In genomic region chr2:77033322-77034060, GRCm38 (mm10) we compare ENCODE assay signal across 18 mouse cellular contexts. TPM values are rescaled to one million over a fixed set of nuclear protein-coding genes. Genes with fewer than 3 reads are reported as not detected.
A peak's percentile ranks its signal among the peaks of the same experiment; 100 is the strongest.
DNase-seq lines count a peak whose midpoint lies in the region; ATAC-seq lines count a peak whose summit lies in the region.
"Had no signal": no experiment of that assay in that cellular context is flagged by ENCODE, and none has a peak within 500 bp of the region (broad histone marks: within the 10 kb centered on the region; RNA-seq: fewer than 3 reads in every experiment).

No protein-coding gene starts in this region.

- ATAC-seq in limb, embryonic 12.5 days (ENCODE audit: insufficient number of reproducible peaks, insufficient read depth, low FRiP score, low TSS enrichment, low read depth), result peak; percentile 71; the same call in 1 of the 2 replicates
- ATAC-seq in heart, embryonic 13.5 days (ENCODE audit: extremely low read depth, insufficient number of reproducible peaks, low FRiP score, low TSS enrichment), result no peak
- no peak for ATAC-seq in hindbrain, embryonic 16.5 days
- ATAC-seq in forebrain, embryonic 13.5 days, result no peak
- ATAC-seq: midbrain, embryonic 16.5 days had no signal

- 70% methylated on average over 13 of the region's 13 CpGs for WGBS in limb, embryonic 12.5 days
- 80% methylated on average over 13 of the region's 13 CpGs for WGBS in limb, embryonic 10.5 days
- 54% methylated on average over 13 of the region's 13 CpGs for WGBS in heart, embryonic 13.5 days
- WGBS in hindbrain, embryonic 16.5 days, result 85% methylated on average over 13 of the region's 13 CpGs
- WGBS in forebrain, embryonic 13.5 days, result 81% methylated on average over 13 of the region's 13 CpGs

- H3K27me3 ChIP-seq in limb, embryonic 12.5 days, result no peaks in the 10 kb centered on the region
- no peaks in the 10 kb centered on the region for H3K27me3 ChIP-seq in limb, embryonic 10.5 days (ENCODE audit: low read depth, poor library complexity, severe bottlenecking)
- H3K27me3 ChIP-seq in heart, embryonic 13.5 days (replicated peaks), result no peaks in the 10 kb centered on the region
- H3K27me3 ChIP-seq in hindbrain, embryonic 16.5 days (replicated peaks; ENCODE audit: control insufficient read depth, insufficient read depth, low read length), result no peaks in the 10 kb centered on the region
- no peaks in the 10 kb centered on the region for H3K27me3 ChIP-seq in forebrain, embryonic 13.5 days
- H3K27me3 ChIP-seq: hindbrain, embryonic 13.5 days; stomach, embryonic 15.5 days had no signal

- no peaks in the 10 kb centered on the region for H3K36me3 ChIP-seq in limb, embryonic 12.5 days
- no peaks in the 10 kb centered on the region for H3K36me3 ChIP-seq in limb, embryonic 10.5 days
- H3K36me3 ChIP-seq in heart, embryonic 13.5 days, result peaks cover 65% of the 10 kb centered on the region
- H3K36me3 ChIP-seq in hindbrain, embryonic 16.5 days (ENCODE audit: control insufficient read depth, insufficient read depth, low read length), result no peaks in the 10 kb centered on the region
- no peaks in the 10 kb centered on the region for H3K36me3 ChIP-seq in forebrain, embryonic 13.5 days (ENCODE audit: poor library complexity, severe bottlenecking)
- H3K36me3 ChIP-seq: hindbrain, embryonic 13.5 days; midbrain, embryonic 10.5 days; stomach, embryonic 15.5 days had no signal

- H3K27ac ChIP-seq in limb, embryonic 12.5 days, result no peak overlapping the region
- no peak overlapping the region for H3K27ac ChIP-seq in limb, embryonic 10.5 days
- peak overlapping the region; percentile 80 for H3K27ac ChIP-seq in heart, embryonic 13.5 days (replicated peaks)
- no peak overlapping the region for H3K27ac ChIP-seq in hindbrain, embryonic 16.5 days (ENCODE audit: low read depth, low read length)
- no peak overlapping the region for H3K27ac ChIP-seq in forebrain, embryonic 13.5 days
- H3K27ac ChIP-seq: hindbrain, embryonic 13.5 days; macrophage; midbrain, embryonic 10.5 days; stomach, embryonic 15.5 days had no signal

- no peaks in the 10 kb centered on the region for H3K4me1 ChIP-seq in limb, embryonic 12.5 days (replicated peaks)
- H3K4me1 ChIP-seq in limb, embryonic 10.5 days, result no peaks in the 10 kb centered on the region
- H3K4me1 ChIP-seq in heart, embryonic 13.5 days, result peaks cover 25% of the 10 kb centered on the region
- H3K4me1 ChIP-seq in hindbrain, embryonic 16.5 days (ENCODE audit: control insufficient read depth, insufficient read depth, low read depth, low read length), result no peaks in the 10 kb centered on the region
- no peaks in the 10 kb centered on the region for H3K4me1 ChIP-seq in forebrain, embryonic 13.5 days
- H3K4me1 ChIP-seq: hindbrain, embryonic 13.5 days; midbrain, embryonic 10.5 days; stomach, embryonic 15.5 days had no signal

- H3K4me2 ChIP-seq in limb, embryonic 12.5 days, result no peak overlapping the region
- no peak overlapping the region for H3K4me2 ChIP-seq in heart, embryonic 13.5 days
- H3K4me2 ChIP-seq in hindbrain, embryonic 16.5 days (ENCODE audit: low read length), result no peak overlapping the region
- H3K4me2 ChIP-seq in forebrain, embryonic 13.5 days, result no peak overlapping the region
- H3K4me2 ChIP-seq: hindbrain, embryonic 13.5 days; stomach, embryonic 15.5 days had no signal

- no peaks in the 10 kb centered on the region for H3K9me3 ChIP-seq in limb, embryonic 12.5 days
- H3K9me3 ChIP-seq in limb, embryonic 10.5 days (replicated peaks), result no peaks in the 10 kb centered on the region
- no peaks in the 10 kb centered on the region for H3K9me3 ChIP-seq in heart, embryonic 13.5 days
- H3K9me3 ChIP-seq in hindbrain, embryonic 16.5 days (ENCODE audit: control insufficient read depth, low read length), result no peaks in the 10 kb centered on the region
- H3K9me3 ChIP-seq in forebrain, embryonic 13.5 days (replicated peaks), result no peaks in the 10 kb centered on the region
- H3K9me3 ChIP-seq: hindbrain, embryonic 13.5 days; midbrain, embryonic 10.5 days; stomach, embryonic 15.5 days had no signal

- H3K4me3 ChIP-seq in limb, embryonic 12.5 days (replicated peaks), result no peak overlapping the region
- no peak overlapping the region for H3K4me3 ChIP-seq in limb, embryonic 10.5 days
- no peak overlapping the region for H3K4me3 ChIP-seq in heart, embryonic 13.5 days
- H3K4me3 ChIP-seq in hindbrain, embryonic 16.5 days (ENCODE audit: low read length), result no peak overlapping the region
- no peak overlapping the region for H3K4me3 ChIP-seq in forebrain, embryonic 13.5 days
- H3K4me3 ChIP-seq: hindbrain, embryonic 13.5 days; midbrain, embryonic 10.5 days; stomach, embryonic 15.5 days had no signal

- no peak overlapping the region for H3K9ac ChIP-seq in limb, embryonic 12.5 days (replicated peaks)
- no peak overlapping the region for H3K9ac ChIP-seq in heart, embryonic 13.5 days
- H3K9ac ChIP-seq in hindbrain, embryonic 16.5 days (ENCODE audit: low read depth, low read length), result no peak overlapping the region
- H3K9ac ChIP-seq in forebrain, embryonic 13.5 days, result no peak overlapping the region
- H3K9ac ChIP-seq: hindbrain, embryonic 13.5 days; stomach, embryonic 15.5 days had no signal

- DNase-seq in limb, embryonic 10.5 days (ENCODE audit: low spot score), result no peak
- DNase-seq in heart, postnatal 4 days, result peak; percentile 17
- DNase-seq in frontal cortex, postnatal 36 days (ENCODE audit: low spot score in 2 of 2), result no peak
- DNase-seq: cerebellum, adult 11 months; cerebellum, adult 9-11 months; kidney, adult 8-10 months; kidney, postnatal 10 days; right cerebral cortex, postnatal 4 days; thymus, postnatal 25 days had no signal

RNA-seq across cellular contexts. Expression of gene Ttn, which starts 51.1 kb away (rescaled TPM):
- polyA plus RNA-seq in limb, embryonic 12.5 days (2016; fragmentation: Nextera tagmentation; extraction: Ambion mirVana), result 35.9 and 36.7 TPM in 2 replicates
- 0.28 and 1.9 TPM in 2 replicates for polyA plus RNA-seq in limb, embryonic 10.5 days (2016; fragmentation: Nextera tagmentation; extraction: Ambion mirVana)
- polyA plus RNA-seq in heart, embryonic 13.5 days (2015; fragmentation: Nextera tagmentation; extraction: Ambion mirVana), result 426 and 512 TPM in 2 replicates
- total RNA-seq in heart, postnatal 4 days (2021), result 1,000 to 10,000 TPM; 2,325 to 2,346 TPM
- polyA plus RNA-seq in hindbrain, embryonic 16.5 days (2015; fragmentation: Nextera tagmentation; extraction: Ambion mirVana), result 0.41 and 7.7 TPM in 2 replicates
- polyA plus RNA-seq in forebrain, embryonic 13.5 days (2015; fragmentation: Nextera tagmentation; extraction: Ambion mirVana), result 0.29 and 0.40 TPM in 2 replicates
- polyA plus RNA-seq: macrophage had no signal
